ENCODE assay signal across 9 mouse cellular contexts in the genomic region with DNA sequence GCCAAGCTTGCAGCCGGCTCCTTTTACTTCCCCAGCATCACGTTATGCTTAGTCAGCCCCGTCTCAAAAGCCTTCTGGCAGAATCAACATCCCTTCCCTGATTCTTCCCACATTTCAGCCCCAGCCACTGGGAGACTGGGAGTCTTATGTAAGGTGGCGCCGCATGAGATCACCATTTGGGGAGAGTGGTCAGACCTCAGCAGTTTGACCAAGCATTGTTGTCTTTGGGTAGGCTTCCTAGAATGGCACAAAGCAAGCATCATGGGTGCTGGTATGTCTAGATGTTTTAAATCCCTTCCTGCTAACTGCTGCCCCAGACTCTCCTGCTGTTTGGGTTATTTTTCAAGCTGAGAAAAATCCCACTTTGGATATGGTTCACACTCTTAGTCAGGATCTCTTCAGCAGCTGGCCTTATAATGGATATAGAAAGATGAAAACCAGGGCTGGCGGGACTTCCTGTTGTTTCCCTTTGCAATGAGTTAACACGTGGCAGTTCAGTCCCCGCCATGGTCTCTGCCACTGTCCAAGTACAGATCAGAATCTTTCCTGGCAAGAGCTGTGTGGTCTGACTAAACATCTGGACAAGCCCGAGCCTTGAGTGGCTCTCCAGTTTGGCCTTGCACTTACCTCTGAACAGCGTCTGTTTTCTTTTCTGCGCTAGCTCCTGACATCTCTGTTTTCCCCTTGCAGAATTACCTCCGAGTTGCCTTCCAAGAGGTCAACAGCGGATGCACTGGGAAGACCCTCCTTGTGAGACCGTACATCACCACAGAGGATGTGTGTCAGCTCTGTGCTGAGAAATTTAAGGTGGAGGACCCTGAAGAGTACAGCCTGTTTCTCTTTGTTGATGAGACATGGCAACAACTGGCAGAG. TPM values are rescaled to one million over a fixed set of nuclear protein-coding genes. Genes with fewer than 3 reads are reported as not detected.
DNase-seq lines count a peak whose midpoint lies in the region; ATAC-seq and TF ChIP-seq lines count a peak whose summit lies in the region.
"Had no signal": no experiment of that assay in that cellular context is flagged by ENCODE, and none has a peak within 500 bp of the region (broad histone marks: within the 10 kb centered on the region; RNA-seq: fewer than 3 reads in every experiment).

No protein-coding gene starts in this region.

- no peaks in the 10 kb centered on the region for H3K27me3 ChIP-seq in embryonic facial prominence, embryonic 11.5 days (ENCODE audit: control insufficient read depth, insufficient read depth, low read length)
- H3K27me3 ChIP-seq in heart, embryonic 13.5 days (replicated peaks), result no peaks in the 10 kb centered on the region

- no peak overlapping the region for H3K4me3 ChIP-seq in left cerebral cortex, adult 2 months
- no peak overlapping the region for H3K4me3 ChIP-seq in embryonic facial prominence, embryonic 11.5 days (ENCODE audit: low read depth, low read length)
- no peak overlapping the region for H3K4me3 ChIP-seq in heart, embryonic 13.5 days

- no peak for TF ChIP-seq CTCF in left cerebral cortex, adult 2 months (IDR thresholded peaks at IDR 0.05)

- H3K4me1 ChIP-seq in embryonic facial prominence, embryonic 11.5 days (ENCODE audit: control insufficient read depth, insufficient read depth, low read length), result no peaks in the 10 kb centered on the region; the same call in 1 of the 2 replicates
- H3K4me1 ChIP-seq in heart, embryonic 13.5 days, result peaks cover 62% of the 10 kb centered on the region

- H3K27ac ChIP-seq in left cerebral cortex, adult 2 months, result peak overlapping the region; percentile 79
- peak overlapping the region; percentile 83 for H3K27ac ChIP-seq in embryonic facial prominence, embryonic 11.5 days (replicated peaks; ENCODE audit: low read depth, low read length)
- peak overlapping the region; percentile 85 for H3K27ac ChIP-seq in heart, embryonic 13.5 days (replicated peaks)
- H3K27ac ChIP-seq: liver, embryonic 14.5 days had no signal

- no peak for ATAC-seq in embryonic facial prominence, embryonic 11.5 days (replicated peaks; ENCODE audit: insufficient number of reproducible peaks, low FRiP score, low TSS enrichment, low read depth)
- no peak for ATAC-seq in heart, embryonic 13.5 days (ENCODE audit: extremely low read depth, insufficient number of reproducible peaks, low FRiP score, low TSS enrichment)

- peak in 1 of 2 experiments; percentile 57 for DNase-seq in left cerebral cortex, adult 2 months (ENCODE audit: extremely low spot score in 1 of 2, low spot score in 2 of 2)
- DNase-seq in left cerebral cortex, adult 11 months (ENCODE audit: low spot score), result no peak
- DNase-seq in embryonic facial prominence, embryonic 11.5 days (ENCODE audit: low spot score), result peak; percentile 53
- peak; percentile 56 to 62 for DNase-seq in left cerebral cortex, postnatal 36 days (ENCODE audit: low spot score in 2 of 2)
- peak; percentile 27 for DNase-seq in testis, postnatal 14 days (ENCODE audit: low spot score)
- DNase-seq in ovary, postnatal 10 days (ENCODE audit: low spot score), result no peak
- DNase-seq in frontal cortex, postnatal 10 days (ENCODE audit: low spot score in 2 of 2), result no peak

- H3K4me2 ChIP-seq in embryonic facial prominence, embryonic 11.5 days (ENCODE audit: low read depth, low read length), result no peak overlapping the region
- no peak overlapping the region for H3K4me2 ChIP-seq in heart, embryonic 13.5 days

- no peaks in the 10 kb centered on the region for H3K36me3 ChIP-seq in embryonic facial prominence, embryonic 11.5 days (replicated peaks; ENCODE audit: control insufficient read depth, insufficient read depth, low read depth, low read length)
- H3K36me3 ChIP-seq in heart, embryonic 13.5 days, result peaks cover 52% of the 10 kb centered on the region

- H3K9me3 ChIP-seq in embryonic facial prominence, embryonic 11.5 days (replicated peaks; ENCODE audit: control insufficient read depth, low read length), result no peaks in the 10 kb centered on the region
- H3K9me3 ChIP-seq in heart, embryonic 13.5 days, result no peaks in the 10 kb centered on the region

- WGBS in embryonic facial prominence, embryonic 11.5 days, result 46% methylated on average over 14 of the region's 14 CpGs
- WGBS in heart, embryonic 13.5 days, result 51% methylated on average over 14 of the region's 14 CpGs

- H3K9ac ChIP-seq in embryonic facial prominence, embryonic 11.5 days (replicated peaks; ENCODE audit: low read length), result no peak overlapping the region; the same call in 1 of the 2 replicates
- no peak overlapping the region for H3K9ac ChIP-seq in heart, embryonic 13.5 days
- H3K9ac ChIP-seq: liver, embryonic 14.5 days had no signal

- intact Hi-C loops in left cerebral cortex, adult 2 months (cut with DNase I), result loop anchor here (5.0 kb wide), 3 partner anchors 33 to 188 kb away; no protein-coding TSS in a partner anchor
- intact Hi-C loops in left cerebral cortex, postnatal 36 days (cut with DNase I), result loop anchor here (5.0 kb wide), 1 partner anchor 88 kb away; no protein-coding TSS in a partner anchor

RNA-seq across cellular contexts. Expression of gene Naa20, which starts 16.8 kb away (rescaled TPM):
- 10 to 100 TPM; 71.8 to 80.8 TPM for total RNA-seq in left cerebral cortex, adult 2 months (2021)
- 178 and 190 TPM in 2 replicates for polyA plus RNA-seq in embryonic facial prominence, embryonic 11.5 days (2014; fragmentation: Nextera tagmentation; extraction: Ambion mirVana)
- 145 and 181 TPM in 2 replicates for polyA plus RNA-seq in heart, embryonic 13.5 days (2015; fragmentation: Nextera tagmentation; extraction: Ambion mirVana)
- total RNA-seq in left cerebral cortex, postnatal 36 days (2021), result 10 to 100 TPM; 67.9 to 71.5 TPM

RNA-seq across cellular contexts. Expression of gene Cfap61, which starts 49.4 kb away (rescaled TPM):
- total RNA-seq in left cerebral cortex, adult 2 months (2021), result 1 to 10 TPM; 3.5 to 3.6 TPM
- 0.38 and 1.3 TPM in 2 replicates for polyA plus RNA-seq in embryonic facial prominence, embryonic 11.5 days (2014; fragmentation: Nextera tagmentation; extraction: Ambion mirVana)
- 0.71 and 1.6 TPM in 2 replicates for polyA plus RNA-seq in heart, embryonic 13.5 days (2015; fragmentation: Nextera tagmentation; extraction: Ambion mirVana)
- total RNA-seq in left cerebral cortex, postnatal 36 days (2021), result 1 to 10 TPM; 3.4 to 4.7 TPM
- polyA plus RNA-seq: liver, embryonic 14.5 days had no signal

RNA-seq across cellular contexts. Expression of gene Crnkl1, which starts 49.7 kb away (rescaled TPM):
- total RNA-seq in left cerebral cortex, adult 2 months (2021), result 10 to 100 TPM; 20.6 to 21.1 TPM
- polyA plus RNA-seq in embryonic facial prominence, embryonic 11.5 days (2014; fragmentation: Nextera tagmentation; extraction: Ambion mirVana), result 49.2 and 50.6 TPM in 2 replicates
- 15.3 and 16.3 TPM in 2 replicates for polyA plus RNA-seq in heart, embryonic 13.5 days (2015; fragmentation: Nextera tagmentation; extraction: Ambion mirVana)
- 10 to 100 TPM; 19.1 to 23.3 TPM for total RNA-seq in left cerebral cortex, postnatal 36 days (2021)

Comparison
In these comparisons a context has a peak if more than half of its experiments do, and no peak if none do; other contexts are left out.
1. DNase-seq: peak in embryonic facial prominence, embryonic 11.5 days (single experiment), left cerebral cortex, postnatal 36 days (2 of 2) and testis, postnatal 14 days (single experiment); none in left cerebral cortex, adult 11 months (single experiment), ovary, postnatal 10 days (single experiment) and frontal cortex, postnatal 10 days (0 of 2).
2. Peak in every context shown above with its lines, with median percentiles within 50 percentile points of each other: H3K27ac ChIP-seq.